Mouse (Mus musculus): ENCODE data around the gene Serpine1. TPM values are rescaled to one million over a fixed set of nuclear protein-coding genes. Genes with fewer than 3 reads are reported as not detected.

Gene Serpine1
- total and polyA plus RNA-seq, 3 experiments, result 0.04 to 0.11 TPM; not detected in 1

DNA sequence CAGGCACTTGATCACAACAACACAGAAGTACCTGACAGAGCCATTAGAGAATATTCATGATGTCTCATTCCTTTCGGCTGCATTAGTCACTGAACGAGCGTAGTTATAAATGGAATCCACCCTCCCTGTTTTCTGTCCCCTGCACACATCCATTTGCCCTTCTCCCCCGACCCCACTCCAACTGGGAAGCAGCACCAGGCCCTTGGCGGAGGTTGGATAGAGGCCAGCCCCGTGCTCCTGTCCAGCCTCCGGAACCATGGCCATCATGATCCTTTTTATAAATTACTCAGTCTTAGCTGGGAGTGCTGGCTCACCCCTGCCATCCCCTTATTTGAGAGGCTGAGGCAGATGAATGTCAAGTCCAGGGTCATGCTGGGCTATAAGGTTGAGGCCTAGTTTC, 17.8 kb downstream of the Serpine1 start:
- DNase-seq (ENCODE audit: low read depth, low spot score), result no peak
- Histone ChIP-seq H3K4me1 (ENCODE audit: control insufficient read depth in 1 of 2, insufficient read depth in 2 of 2, low read length in 2 of 2) (no peaks in the 10 kb centered on the region), H3K36me3 (ENCODE audit: control insufficient read depth in 1 of 2, insufficient read depth in 2 of 2, low read length in 2 of 2) (no peaks in the 10 kb centered on the region), H3K79me2 (ENCODE audit: control insufficient read depth, insufficient read depth, low read length, poor library complexity) (no peaks in the 10 kb centered on the region), H3K27ac (ENCODE audit: control insufficient read depth, low read depth, low read length) (no peak overlapping the region), H3K27me3 (ENCODE audit: control insufficient read depth in 1 of 2, insufficient read depth in 2 of 2, low read length in 2 of 2) (no peaks in the 10 kb centered on the region), H3K9me3 (replicated peaks; ENCODE audit: insufficient read depth, low read length) (no peaks in the 10 kb centered on the region), H3K9ac (ENCODE audit: control insufficient read depth, low read depth, low read length, poor library complexity, severe bottlenecking) (no peak overlapping the region), H3K4me3 (ENCODE audit: control insufficient read depth in 1 of 2, insufficient read depth in 1 of 2, low read depth in 2 of 2, low read length in 2 of 2) (no peak overlapping the region)
- TF ChIP-seq NELFE (IDR thresholded peaks at IDR 0.05; ENCODE audit: low read depth, low read length) (no peak), ZMIZ1 (IDR thresholded peaks at IDR 0.05; ENCODE audit: low read depth, low read length) (no peak), CTCF (IDR thresholded peaks at IDR 0.05 in 2 of 3, conservative IDR thresholded peaks at IDR 0.05 in 1 of 3; ENCODE audit: control insufficient read depth in 1 of 3, insufficient read depth in 1 of 3, low read depth in 2 of 3, low read length in 3 of 3, poor library complexity in 1 of 3, severe bottlenecking in 1 of 3) (no peak), MAFK (IDR thresholded peaks at IDR 0.05; ENCODE audit: borderline replicate concordance, low read depth, low read length) (no peak), MAZ (IDR thresholded peaks at IDR 0.05; ENCODE audit: low read depth, low read length) (no peak), UBTF (IDR thresholded peaks at IDR 0.05; ENCODE audit: borderline replicate concordance, insufficient read depth, low read depth, low read length) (no peak), MYB (IDR thresholded peaks at IDR 0.05; ENCODE audit: low read depth, low read length) (no peak), GABPA (IDR thresholded peaks at IDR 0.05; ENCODE audit: low read depth, low read length) (no peak)

GRCm38 (mm10) chr5:137051914-137052505, 20.1 kb downstream of the Serpine1 start:
- no peaks in the 10 kb centered on the region for H3K79me2 ChIP-seq (ENCODE audit: control insufficient read depth, insufficient read depth, low read length, poor library complexity)
- H3K9ac ChIP-seq (ENCODE audit: control insufficient read depth, low read depth, low read length, poor library complexity, severe bottlenecking), result no peak overlapping the region
- H3K27me3 ChIP-seq (ENCODE audit: control insufficient read depth in 1 of 2, insufficient read depth in 2 of 2, low read length in 2 of 2), result no peaks in the 10 kb centered on the region
- no peaks in the 10 kb centered on the region for H3K9me3 ChIP-seq (replicated peaks; ENCODE audit: insufficient read depth, low read length)
- H3K36me3 ChIP-seq (ENCODE audit: control insufficient read depth in 1 of 2, insufficient read depth in 2 of 2, low read length in 2 of 2), result no peaks in the 10 kb centered on the region
- no peak overlapping the region for H3K4me3 ChIP-seq (ENCODE audit: control insufficient read depth in 1 of 2, insufficient read depth in 1 of 2, low read depth in 2 of 2, low read length in 2 of 2)
- peaks cover 0 to 4% of the 10 kb centered on the region in 2 experiments; a peak in 2 of 4 replicates for H3K4me1 ChIP-seq (ENCODE audit: control insufficient read depth in 1 of 2, insufficient read depth in 2 of 2, low read length in 2 of 2)
- H3K27ac ChIP-seq (ENCODE audit: control insufficient read depth, low read depth, low read length), result no peak overlapping the region
- DNase-seq (ENCODE audit: low read depth, low spot score), result no peak
- TF ChIP-seq MAZ (IDR thresholded peaks at IDR 0.05; ENCODE audit: low read depth, low read length) (no peak), NELFE (IDR thresholded peaks at IDR 0.05; ENCODE audit: low read depth, low read length) (no peak), USF1 (IDR thresholded peaks at IDR 0.05; ENCODE audit: low read depth, low read length) (no peak), KAT2A (conservative IDR thresholded peaks at IDR 0.05; ENCODE audit: low read depth, low read length) (no peak), MYC (IDR thresholded peaks at IDR 0.05; ENCODE audit: low read depth, low read length) (no peak), BHLHE40 (IDR thresholded peaks at IDR 0.05; ENCODE audit: borderline replicate concordance, low read depth, low read length) (no peak), ETS1 (IDR thresholded peaks at IDR 0.05; ENCODE audit: low read depth, low read length) (no peak), NRF1 (IDR thresholded peaks at IDR 0.05; ENCODE audit: insufficient read depth, low read depth, low read length, poor library complexity, severe bottlenecking) (no peak), POLR2AphosphoS5 (IDR thresholded peaks at IDR 0.05; ENCODE audit: borderline replicate concordance, low read depth, low read length) (no peak), GATA1 (IDR thresholded peaks at IDR 0.05; ENCODE audit: low read depth, low read length) (no peak), UBTF (IDR thresholded peaks at IDR 0.05; ENCODE audit: borderline replicate concordance, insufficient read depth, low read depth, low read length) (no peak), MAX (IDR thresholded peaks at IDR 0.05; ENCODE audit: low read length) (no peak), RCOR1 (IDR thresholded peaks at IDR 0.05; ENCODE audit: low read depth, low read length) (no peak), HCFC1 (IDR thresholded peaks at IDR 0.05; ENCODE audit: low read depth, low read length) (no peak)

Data from MEL (cell line).